Mouse (Mus musculus) hindbrain, embryonic 13.5 days (tissue): ENCODE measurements around the gene Gm10961. TPM values are rescaled to one million over a fixed set of nuclear protein-coding genes. Genes with fewer than 3 reads are reported as not detected.
"Not testable (repeated sequence)": the region's sequence is repeated elsewhere in the genome, so short reads cannot be mapped to it uniquely, and the experiment has no call there.

Source experiments
- ATAC-seq: fragments of 200-750 bp; cut with Nextera tagmentation; 2 replicates; pipeline ENCODE4 v1.8.0; 2017; ENCODE audit warnings: moderate TSS enrichment; ENCODE audit not compliant: low FRiP score
- H3K27ac ChIP-seq: fragments of 300-500 bp; sonication (generic); 2 replicates; pipeline ENCODE4 v1.5.1; 2015; ENCODE audit warnings: inconsistent platforms, mild to moderate bottlenecking, moderate library complexity
- H3K27me3 ChIP-seq: fragments of 300-500 bp; sonication (generic); 2 replicates; pipeline ENCODE4 v1.6.1; 2015; ENCODE audit warnings: mild to moderate bottlenecking, inconsistent platforms
- H3K36me3 ChIP-seq: fragments of 300-500 bp; sonication (generic); 2 replicates; pipeline ENCODE4 v1.6.1; 2015; ENCODE audit warnings: mild to moderate bottlenecking, inconsistent platforms
- H3K4me1 ChIP-seq: fragments of 300-500 bp; sonication (generic); replicated peaks from 2 replicates; pipeline ENCODE4 v1.6.1; 2015; ENCODE audit warnings: inconsistent platforms
- H3K4me2 ChIP-seq: fragments of 300-500 bp; sonication (generic); 2 replicates; pipeline ENCODE4 v1.6.1; 2015; ENCODE audit warnings: inconsistent platforms, mild to moderate bottlenecking, moderate library complexity
- H3K4me3 ChIP-seq: fragments of 300-500 bp; sonication (generic); 2 replicates; pipeline ENCODE4 v1.5.1; 2015; ENCODE audit warnings: mild to moderate bottlenecking, inconsistent platforms
- H3K9ac ChIP-seq: fragments of 300-500 bp; sonication (generic); 2 replicates; pipeline ENCODE4 v1.6.1; 2015; ENCODE audit warnings: mild to moderate bottlenecking, inconsistent platforms
- H3K9me3 ChIP-seq: fragments of 300-500 bp; sonication (generic); 2 replicates; pipeline ENCODE4 v1.6.1; 2016; ENCODE audit warnings: inconsistent platforms
- WGBS: fragments of 180-500 bp; shearing (Covaris S2); methylation state at CpG from one replicate; pipeline ENCODE4 v1.1.7; 2015; 5-methylcytosine and 5-hydroxymethylcytosine counted together
- polyA plus RNA-seq: library from polyadenylated mRNA; unstranded; fragments of >200 nt; fragmentation: Nextera tagmentation; extraction: Ambion mirVana; gene quantifications from 2 replicates; pipeline ENCODE4 v1.2.1, GENCODE M21; 2015

Gm10961 gene
- polyA plus RNA-seq, 1 experiment from 2014 or later, result not detected

GRCm38 (mm10) chr3:107646947-107647346 is 15.8 kb downstream of the Gm10961 start:
- 96% methylated on average over 3 of the region's 3 CpGs for WGBS
- no peak for ATAC-seq
- Histone ChIP-seq H3K27me3 (no peaks in the 10 kb centered on the region), H3K27ac (no peak overlapping the region), H3K9me3 (no peaks in the 10 kb centered on the region), H3K36me3 (no peaks in the 10 kb centered on the region), H3K9ac (no peak overlapping the region), H3K4me2 (no peak overlapping the region), H3K4me3 (no peak overlapping the region), H3K4me1 (no peaks in the 10 kb centered on the region)

DNA sequence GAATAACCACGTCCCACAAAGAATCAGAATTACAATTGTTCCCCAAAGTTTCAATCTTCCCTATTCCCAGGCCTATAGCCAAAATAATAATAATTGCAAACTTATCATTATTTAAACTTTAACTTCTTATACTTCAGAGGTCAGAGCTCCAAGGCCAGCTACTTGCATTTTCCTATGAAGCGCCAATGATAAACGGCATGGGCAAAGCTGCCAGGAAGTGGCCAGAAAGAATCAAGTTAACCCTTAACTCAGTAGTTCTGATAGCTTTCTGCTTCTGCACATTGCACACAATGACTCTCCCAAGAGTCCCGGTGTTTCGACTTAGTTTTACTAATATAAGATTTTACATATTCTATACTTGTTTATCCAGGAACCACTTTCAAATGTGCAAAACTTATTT is 19.2 kb downstream of the Gm10961 start:
- H3K27ac ChIP-seq, H3K36me3 ChIP-seq, ATAC-seq, H3K4me1 ChIP-seq, H3K9me3 ChIP-seq, H3K27me3 ChIP-seq, H3K9ac ChIP-seq, H3K4me2 ChIP-seq, H3K4me3 ChIP-seq: not testable (repeated sequence)
- 78% methylated on average over 5 of the region's 5 CpGs for WGBS

DNA sequence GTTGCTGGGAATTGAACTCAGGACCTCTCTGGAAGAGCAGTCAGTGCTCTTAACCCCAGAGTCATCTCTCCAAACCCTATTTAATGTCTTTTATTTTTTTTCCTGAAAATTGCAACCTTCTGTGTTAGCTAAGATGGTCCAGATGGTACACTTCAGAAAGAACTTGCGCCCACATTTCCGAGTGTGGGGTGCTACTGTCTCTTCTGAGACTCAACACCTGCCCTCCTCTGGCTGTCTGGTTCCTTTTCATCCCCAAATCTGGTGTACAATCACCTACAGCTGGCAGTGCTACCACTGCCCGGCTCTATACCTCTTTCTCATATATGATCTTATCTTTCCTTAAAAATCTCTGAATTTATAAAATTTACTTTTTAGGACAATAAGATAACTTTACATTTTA is 21.8 kb downstream of the Gm10961 start:
- H3K27me3 ChIP-seq, result no peaks in the 10 kb centered on the region
- no peak overlapping the region for H3K27ac ChIP-seq
- H3K4me2 ChIP-seq, result no peak overlapping the region
- no peak for ATAC-seq
- H3K4me3 ChIP-seq, result no peak overlapping the region
- H3K4me1 ChIP-seq, result no peaks in the 10 kb centered on the region
- H3K9me3 ChIP-seq, result no peaks in the 10 kb centered on the region
- 97% methylated on average over 3 of the region's 3 CpGs for WGBS
- no peaks in the 10 kb centered on the region for H3K36me3 ChIP-seq
- H3K9ac ChIP-seq, result no peak overlapping the region

GRCm38 (mm10) chr3:107654861-107655260 is 23.7 kb downstream of the Gm10961 start:
- Histone ChIP-seq H3K9ac (no peak overlapping the region), H3K4me2 (no peak overlapping the region), H3K4me3 (no peak overlapping the region), H3K27me3 (no peaks in the 10 kb centered on the region), H3K27ac (no peak overlapping the region), H3K9me3 (no peaks in the 10 kb centered on the region), H3K4me1 (no peaks in the 10 kb centered on the region), H3K36me3 (peaks cover 6% of the 10 kb centered on the region)
- WGBS, result 81% methylated on average over 3 of the region's 3 CpGs
- ATAC-seq, result no peak

DNA sequence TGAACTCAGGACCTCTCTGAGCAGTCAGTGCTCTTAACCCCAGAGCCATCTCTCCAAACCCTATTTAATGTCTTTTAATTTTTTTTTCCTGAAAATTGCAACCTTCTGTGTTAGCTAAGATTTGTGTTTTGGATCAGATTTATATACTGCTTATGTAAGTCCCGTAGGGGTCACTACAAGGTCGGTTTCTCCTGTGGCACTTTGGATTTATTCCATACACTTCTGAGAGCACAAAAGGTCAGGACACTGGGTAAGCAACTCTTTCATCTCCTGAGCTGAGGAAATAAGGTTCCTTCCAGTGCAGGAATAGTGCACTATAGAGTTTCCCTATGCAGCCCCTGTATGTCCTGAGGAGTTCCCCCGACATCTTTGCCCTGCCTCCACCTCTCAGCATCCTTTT is 24.4 kb downstream of the Gm10961 start:
- Histone ChIP-seq H3K9ac (no peak overlapping the region), H3K27me3 (no peaks in the 10 kb centered on the region), H3K4me3 (no peak overlapping the region), H3K36me3 (peaks cover 12% of the 10 kb centered on the region), H3K4me2 (no peak overlapping the region), H3K27ac (no peak overlapping the region), H3K4me1 (no peaks in the 10 kb centered on the region), H3K9me3 (no peaks in the 10 kb centered on the region)
- no peak for ATAC-seq
- WGBS, result 80% methylated on average over 3 of the region's 3 CpGs

DNA sequence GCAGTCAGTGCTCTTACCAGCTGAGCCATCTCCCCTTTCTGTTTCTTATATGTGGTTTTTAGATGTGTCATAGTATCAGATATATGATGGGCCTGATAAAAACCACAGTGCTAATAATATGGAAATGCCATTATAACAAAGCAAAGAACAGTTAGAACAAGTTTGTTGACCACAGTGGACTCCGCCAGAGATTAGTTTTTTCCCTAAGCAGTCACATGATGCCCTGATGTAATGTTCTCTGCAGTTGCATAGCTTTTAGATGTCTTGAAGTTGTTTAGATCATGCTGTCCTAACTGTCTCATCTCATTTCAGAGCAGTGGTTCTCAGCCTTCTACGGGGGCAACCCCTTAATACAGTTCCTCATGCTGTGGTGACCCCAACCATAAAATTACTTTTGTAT is 25.0 kb downstream of the Gm10961 start:
- WGBS, result 94% methylated on average over 2 of the region's 2 CpGs
- no peak overlapping the region for H3K9ac ChIP-seq
- no peaks in the 10 kb centered on the region for H3K4me1 ChIP-seq
- H3K27me3 ChIP-seq, result no peaks in the 10 kb centered on the region
- H3K27ac ChIP-seq, result no peak overlapping the region
- ATAC-seq, result no peak
- no peaks in the 10 kb centered on the region for H3K9me3 ChIP-seq
- peaks cover 18% of the 10 kb centered on the region for H3K36me3 ChIP-seq
- no peak overlapping the region for H3K4me2 ChIP-seq
- H3K4me3 ChIP-seq, result no peak overlapping the region

DNA sequence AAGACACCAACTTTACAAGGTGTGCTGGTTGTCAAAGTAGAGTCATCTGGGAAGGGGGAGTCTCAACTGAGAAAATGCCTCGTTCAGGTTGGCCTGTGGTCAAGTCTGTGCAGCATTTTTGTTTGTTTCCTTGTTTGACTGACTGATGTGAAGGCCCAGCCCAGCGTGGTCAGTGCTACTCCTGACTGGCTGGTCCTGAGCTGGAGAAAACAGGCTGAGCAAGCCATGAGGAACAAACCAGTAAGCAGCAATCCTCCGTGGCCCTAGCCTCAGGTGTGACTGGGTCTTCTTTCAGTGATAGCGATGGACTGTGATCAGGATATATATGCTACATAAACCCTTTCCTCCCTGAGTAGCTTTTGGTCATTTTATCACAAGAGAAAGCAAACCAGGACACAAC is 25.8 kb downstream of the Gm10961 start:
- no peak overlapping the region for H3K9ac ChIP-seq
- no peaks in the 10 kb centered on the region for H3K9me3 ChIP-seq
- ATAC-seq, result no peak
- H3K36me3 ChIP-seq, result peaks cover 24% of the 10 kb centered on the region
- WGBS, result 79% methylated on average over 4 of the region's 4 CpGs
- no peaks in the 10 kb centered on the region for H3K27me3 ChIP-seq
- H3K4me2 ChIP-seq, result no peak overlapping the region
- no peak overlapping the region for H3K4me3 ChIP-seq
- H3K27ac ChIP-seq, result no peak overlapping the region
- no peaks in the 10 kb centered on the region for H3K4me1 ChIP-seq

- Histone ChIP-seq H3K36me3 (peaks cover 44% of the 10 kb centered on the region), H3K9me3 (no peaks in the 10 kb centered on the region), H3K27ac (no peak overlapping the region), H3K27me3 (no peaks in the 10 kb centered on the region), H3K9ac (no peak overlapping the region), H3K4me2 (no peak overlapping the region), H3K4me3 (no peak overlapping the region), H3K4me1 (no peaks in the 10 kb centered on the region)
- no peak for ATAC-seq
- WGBS, result 90% methylated on average over 1 of the region's 1 CpGs
Measured at GRCm38 (mm10) chr3:107659000-107659399, 27.9 kb downstream of the Gm10961 start.

GRCm38 (mm10) chr3:107664641-107665040 is 33.5 kb downstream of the Gm10961 start:
- no peak for ATAC-seq

GRCm38 (mm10) chr3:107667426-107667825 is 36.3 kb downstream of the Gm10961 start:
- Histone ChIP-seq H3K4me3 (no peak overlapping the region), H3K27ac (no peak overlapping the region), H3K4me1 (no peaks in the 10 kb centered on the region), H3K36me3 (peaks cover 92% of the 10 kb centered on the region), H3K9ac (no peak overlapping the region), H3K4me2 (no peak overlapping the region), H3K27me3 (no peaks in the 10 kb centered on the region), H3K9me3 (no peaks in the 10 kb centered on the region)
- ATAC-seq, result no peak
- 95% methylated on average over 6 of the region's 6 CpGs for WGBS

More at GRCm38 (mm10) chr3:107664641-107665040, 33.5 kb downstream of the Gm10961 start:
- Histone ChIP-seq H3K36me3 (peaks cover 96% of the 10 kb centered on the region), H3K9ac (no peak overlapping the region), H3K9me3 (no peaks in the 10 kb centered on the region), H3K4me2 (no peak overlapping the region), H3K4me1 (no peaks in the 10 kb centered on the region), H3K4me3 (no peak overlapping the region), H3K27me3 (no peaks in the 10 kb centered on the region), H3K27ac (no peak overlapping the region)
- 93% methylated on average over 1 of the region's 1 CpGs for WGBS

GRCm38 (mm10) chr3:107668786-107669185 is 37.7 kb downstream of the Gm10961 start:
- WGBS, result 96% methylated on average over 7 of the region's 7 CpGs
- Histone ChIP-seq H3K36me3 (peaks cover 87% of the 10 kb centered on the region), H3K4me1 (no peaks in the 10 kb centered on the region), H3K9ac (no peak overlapping the region), H3K27me3 (no peaks in the 10 kb centered on the region), H3K27ac (no peak overlapping the region), H3K9me3 (no peaks in the 10 kb centered on the region), H3K4me2 (no peak overlapping the region), H3K4me3 (no peak overlapping the region)
- ATAC-seq, result no peak

DNA sequence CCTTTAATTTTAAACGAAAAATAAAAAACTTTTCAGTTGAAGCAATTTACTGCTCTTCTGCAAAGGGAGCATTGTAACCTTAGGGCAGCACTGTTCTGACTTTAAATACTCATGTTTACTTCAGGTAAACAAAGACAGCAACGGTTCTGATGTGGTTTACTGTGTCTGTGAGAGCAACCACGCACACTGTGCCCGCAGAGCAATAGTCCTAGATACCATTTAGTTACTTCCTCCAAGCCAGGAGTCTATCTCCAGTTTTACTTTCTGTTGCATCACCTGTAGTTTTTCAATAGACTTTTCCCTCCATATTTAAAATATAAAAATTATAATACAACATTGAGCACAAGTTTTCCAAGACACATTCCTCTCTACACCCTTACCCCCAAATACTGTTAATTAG is 39.4 kb downstream of the Gm10961 start:
- Histone ChIP-seq H3K9me3 (no peaks in the 10 kb centered on the region), H3K4me1 (no peaks in the 10 kb centered on the region), H3K4me2 (no peak overlapping the region), H3K9ac (no peak overlapping the region), H3K27ac (no peak overlapping the region), H3K36me3 (peaks cover 88% of the 10 kb centered on the region), H3K4me3 (no peak overlapping the region), H3K27me3 (no peaks in the 10 kb centered on the region)
- no peak for ATAC-seq
- WGBS, result 92% methylated on average over 4 of the region's 4 CpGs

GRCm38 (mm10) chr3:107671509-107671908 is 40.4 kb downstream of the Gm10961 start:
- H3K27ac ChIP-seq, result no peak overlapping the region
- no peak for ATAC-seq
- H3K4me2 ChIP-seq, result no peak overlapping the region
- no peaks in the 10 kb centered on the region for H3K4me1 ChIP-seq
- H3K9me3 ChIP-seq, result no peaks in the 10 kb centered on the region
- H3K27me3 ChIP-seq, result no peaks in the 10 kb centered on the region
- WGBS, result 93% methylated on average over 2 of the region's 2 CpGs
- H3K36me3 ChIP-seq, result peaks cover 83% of the 10 kb centered on the region
- no peak overlapping the region for H3K4me3 ChIP-seq
- no peak overlapping the region for H3K9ac ChIP-seq
